Mouse (Mus musculus) fibroblast of lung, adult 2 months (primary cell): ENCODE measurements around the gene Ifi206.
"Not testable (repeated sequence)": the region's sequence is repeated elsewhere in the genome, so short reads cannot be mapped to it uniquely, and the experiment has no call there.

Experiments
- DNase-seq: peaks from one replicate; pipeline ENCODE4 v3.0.0-alpha.2; 2011; ENCODE audit warnings: low read depth

Ifi206 gene

GRCm38 (mm10) chr1:173490812-173491480, at the start of gene Ifi206:
TSS of gene Ifi206 (minus strand) at chr1:173491041.
- not testable (repeated sequence) for DNase-seq

GRCm38 (mm10) chr1:173535791-173536190, 45.0 kb upstream of the Ifi206 start, which contains the start of gene Ifi214:
TSS of gene Ifi214 (minus strand) at chr1:173535957.
- DNase-seq, result not testable (repeated sequence)

GRCm38 (mm10) chr1:173521452-173521851, 30.6 kb upstream of the Ifi206 start:
- DNase-seq, result no peak

DNA sequence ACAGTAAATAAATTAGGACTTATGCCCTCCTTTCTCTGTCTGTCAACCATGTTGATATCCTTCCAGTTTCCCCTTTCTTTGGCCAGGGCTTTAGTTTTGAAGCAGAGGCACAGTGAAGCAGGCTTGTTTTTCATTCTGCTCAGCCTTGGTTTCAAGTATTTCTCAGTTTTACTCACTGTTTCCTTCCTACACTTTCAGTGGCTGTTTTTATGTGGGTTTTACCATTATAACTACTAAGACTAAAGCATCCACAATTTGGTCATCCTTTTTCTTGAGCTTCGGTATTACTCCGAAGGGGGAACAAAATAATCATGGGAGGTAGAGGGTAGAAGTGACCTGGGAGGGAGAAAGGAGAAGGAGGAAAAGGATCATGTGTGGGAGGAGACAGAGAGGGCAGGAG, 19.8 kb upstream of the Ifi206 start:
- not testable (repeated sequence) for DNase-seq

GRCm38 (mm10) chr1:173491483-173491882, 642 bp upstream of the Ifi206 start:
- DNase-seq, result not testable (repeated sequence)

DNA sequence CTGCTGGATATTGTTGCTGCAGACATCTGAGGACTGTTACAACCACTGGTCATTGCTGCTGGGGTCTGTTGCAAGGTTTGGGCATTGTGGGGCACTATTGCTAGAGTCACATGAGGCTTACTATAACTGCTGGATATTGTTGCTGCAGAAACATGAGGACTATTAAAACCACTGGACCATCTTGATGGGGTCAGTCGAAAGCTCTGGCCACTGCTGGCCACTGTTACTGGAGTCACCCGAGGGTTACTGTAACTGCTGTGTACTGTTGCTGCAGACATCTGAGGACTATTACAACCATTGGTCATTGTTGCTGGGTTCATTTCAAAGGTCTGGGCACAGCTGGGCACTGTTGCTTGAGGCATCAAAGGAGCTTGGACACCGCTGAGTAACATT, 9.7 kb downstream of the Ifi206 start:
- DNase-seq, result not testable (repeated sequence)

- DNase-seq, result not testable (repeated sequence)
Measured at GRCm38 (mm10) chr1:173480399-173481181, 10.3 kb downstream of the Ifi206 start.

GRCm38 (mm10) chr1:173456761-173457160, 34.1 kb downstream of the Ifi206 start:
- DNase-seq, result no peak

DNA sequence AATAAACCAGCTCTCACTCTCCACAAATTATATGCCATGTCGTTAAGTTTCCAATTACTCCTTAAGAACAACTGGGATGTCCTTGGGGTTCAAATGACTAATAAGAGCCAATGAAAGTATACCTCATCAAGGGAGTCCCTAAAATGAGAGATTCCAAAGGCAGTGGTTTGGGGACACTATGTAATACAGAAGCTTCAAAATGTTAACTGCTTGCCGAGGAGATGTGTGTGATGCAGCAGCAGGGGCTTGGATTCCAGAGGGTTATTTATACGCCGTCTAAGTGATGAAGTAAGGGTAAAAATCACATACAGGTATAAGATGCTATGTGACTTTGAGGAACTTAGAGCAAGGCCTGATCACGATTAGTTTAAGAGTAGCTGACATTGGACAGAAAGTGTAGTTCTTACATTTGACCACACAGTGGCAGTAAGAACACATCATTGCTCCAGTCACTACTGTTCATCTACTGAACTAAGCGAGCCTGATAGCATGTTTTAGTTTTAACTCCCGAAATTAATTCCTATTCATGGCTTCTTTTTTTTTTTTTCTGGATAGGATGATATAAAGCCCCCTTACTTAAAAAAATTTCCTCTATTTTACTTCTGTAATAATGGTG, 34.6 kb downstream of the Ifi206 start:
- DNase-seq, result peak; percentile 42

GRCm38 (mm10) chr1:173451665-173452064, 39.2 kb downstream of the Ifi206 start:
- no peak for DNase-seq

- no peak for DNase-seq
Measured at GRCm38 (mm10) chr1:173450621-173451020, 40.2 kb downstream of the Ifi206 start.

DNA sequence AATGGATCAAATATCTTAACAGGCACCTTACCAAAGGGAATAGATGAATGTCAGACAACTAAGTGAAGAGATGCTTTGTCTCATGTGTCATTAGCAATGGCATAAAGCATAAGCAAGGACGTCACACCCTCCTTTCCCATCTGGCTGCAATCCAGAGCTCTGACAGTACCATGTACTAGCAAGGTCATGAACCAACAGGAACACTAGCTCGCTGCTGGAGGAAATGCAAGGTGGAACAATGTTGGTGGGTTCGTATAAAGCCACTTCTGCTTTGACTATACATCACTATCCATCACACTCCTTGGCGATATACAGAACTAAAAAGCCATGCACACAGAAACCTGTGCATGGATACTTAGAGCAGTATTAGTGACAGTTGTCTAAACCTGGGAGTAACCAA, 43.8 kb downstream of the Ifi206 start:
- no peak for DNase-seq

DNA sequence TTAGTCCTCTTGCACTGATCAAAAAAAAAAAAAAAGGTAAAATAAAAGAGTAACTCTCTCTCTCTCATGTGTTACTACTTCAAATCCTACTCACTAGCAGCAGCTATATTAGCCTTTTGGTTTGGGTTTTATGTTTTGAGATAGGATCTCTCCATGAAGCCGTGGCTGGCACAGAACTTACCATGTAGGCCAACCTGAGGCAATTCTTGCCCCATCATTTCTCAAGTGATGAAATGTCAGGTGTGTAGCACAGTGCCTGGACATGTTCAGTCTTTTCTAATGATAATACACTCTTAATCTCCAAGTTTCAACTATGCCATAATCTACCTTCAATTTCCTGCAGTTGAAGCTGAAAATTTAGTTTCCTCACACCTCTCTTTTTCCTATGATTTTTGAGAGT, 47.8 kb downstream of the Ifi206 start:
- no peak for DNase-seq

- DNase-seq, result no peak
Measured at GRCm38 (mm10) chr1:173441210-173441609, 49.6 kb downstream of the Ifi206 start.

DNA sequence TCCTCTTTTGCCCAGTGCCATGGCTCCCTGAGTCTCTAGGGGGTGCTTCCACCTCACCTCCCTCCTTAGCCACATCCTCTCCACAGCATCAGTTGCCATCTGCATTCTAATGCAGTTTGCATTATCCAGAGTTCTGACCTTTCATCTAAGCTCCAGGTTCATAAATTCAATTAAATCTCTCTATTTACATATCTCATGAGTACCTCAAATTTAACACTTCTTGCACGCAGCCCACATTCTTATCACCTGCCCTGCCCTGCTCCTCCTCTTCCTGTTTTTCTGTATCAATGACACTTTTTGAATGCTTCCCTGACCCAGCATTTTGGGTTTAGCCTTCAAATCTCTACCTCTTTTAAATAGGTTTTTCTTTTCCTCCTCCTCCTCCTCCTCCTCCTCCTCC, 50.2 kb downstream of the Ifi206 start:
- DNase-seq, result no peak

DNA sequence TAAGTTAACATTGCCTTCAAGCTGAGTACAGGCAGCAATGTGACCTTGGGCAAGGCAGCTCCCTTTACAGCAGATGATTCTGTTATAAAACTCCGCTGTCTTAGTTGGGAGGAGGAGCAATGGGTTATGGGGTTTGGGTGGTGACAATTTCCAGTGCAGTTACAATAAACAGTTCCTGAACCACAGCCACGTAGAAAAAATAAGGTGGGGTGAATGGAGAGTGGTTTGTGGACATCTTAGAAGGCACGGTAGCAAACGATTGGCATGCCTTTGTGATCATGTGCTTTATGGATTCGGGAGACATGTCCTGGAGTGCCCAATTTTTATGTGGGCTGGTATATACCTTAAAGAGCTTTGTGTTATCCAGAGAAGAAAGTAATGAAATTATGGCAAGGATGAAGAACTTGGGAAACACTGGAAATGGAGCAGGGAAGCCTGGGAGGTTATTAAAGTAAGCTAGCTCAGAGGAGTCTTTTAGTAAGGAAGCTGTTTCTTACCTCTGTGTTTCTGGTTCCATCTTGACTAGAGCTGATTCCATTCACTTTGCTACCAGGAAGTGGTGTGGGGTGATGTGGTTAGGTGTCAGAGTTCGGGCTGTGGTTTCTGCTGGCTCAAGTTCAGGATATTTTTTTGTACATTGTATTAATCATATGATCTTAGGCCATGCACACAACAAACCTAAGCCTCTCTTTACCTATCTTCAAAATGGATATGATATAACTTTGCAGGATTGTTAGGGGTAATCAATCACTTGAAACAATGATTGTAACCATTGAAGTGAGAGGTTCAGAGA, 53.5 kb downstream of the Ifi206 start:
- DNase-seq, result no peak

DNA sequence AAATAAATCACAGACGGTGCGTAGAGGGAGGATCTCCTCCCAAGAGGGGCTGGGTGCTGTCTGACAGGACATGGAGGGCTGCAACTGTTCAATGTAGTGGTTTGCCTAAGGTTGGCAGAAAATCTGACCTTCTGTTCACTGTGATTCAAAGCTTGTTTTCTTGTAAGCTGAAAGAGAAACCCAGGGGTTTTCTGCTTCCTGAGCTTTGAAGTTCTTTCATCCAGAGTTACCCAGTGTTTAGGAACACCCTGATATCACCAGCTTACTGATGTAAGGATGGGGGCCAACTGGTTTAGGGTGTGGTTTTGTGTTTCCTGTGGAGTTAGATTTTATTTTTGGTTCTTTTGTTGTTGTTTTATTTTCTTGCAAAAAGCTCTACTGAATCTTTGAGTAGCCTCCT, 58.4 kb downstream of the Ifi206 start:
- DNase-seq, result no peak

DNA sequence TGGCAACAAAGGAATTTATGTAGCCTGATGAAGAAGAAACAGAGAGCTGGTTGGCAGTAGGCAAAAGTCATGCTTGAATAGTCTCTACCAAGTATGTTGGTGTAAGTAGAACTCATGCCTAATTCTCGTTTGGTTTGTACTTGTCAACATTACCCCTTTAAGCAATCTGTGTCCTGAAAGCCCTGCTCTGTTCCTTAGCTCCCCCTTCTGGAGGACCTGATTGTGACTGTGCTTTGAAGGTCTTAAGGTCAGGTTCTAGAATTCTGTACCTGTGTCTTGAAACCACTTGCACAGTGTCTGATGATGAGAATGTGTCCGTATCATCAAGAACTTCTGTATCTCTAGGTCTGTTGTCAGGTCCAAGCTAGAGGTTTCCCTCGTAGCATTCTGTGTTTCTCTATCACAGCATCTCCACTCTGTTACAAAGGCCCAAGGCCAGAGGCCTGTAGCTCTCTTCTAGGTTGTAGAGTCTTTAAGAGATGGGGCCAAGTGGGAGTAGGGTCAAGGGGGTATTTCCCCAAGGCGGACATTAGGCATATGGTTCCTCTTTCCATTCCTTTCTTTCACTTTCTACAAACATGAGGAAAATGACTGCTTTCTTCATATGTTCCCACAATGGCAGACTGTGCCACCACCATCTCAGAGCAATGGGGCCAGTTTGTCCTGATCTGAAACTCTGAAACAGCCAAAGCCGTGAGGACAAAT, 60.7 kb downstream of the Ifi206 start:
- DNase-seq, result no peak

DNA sequence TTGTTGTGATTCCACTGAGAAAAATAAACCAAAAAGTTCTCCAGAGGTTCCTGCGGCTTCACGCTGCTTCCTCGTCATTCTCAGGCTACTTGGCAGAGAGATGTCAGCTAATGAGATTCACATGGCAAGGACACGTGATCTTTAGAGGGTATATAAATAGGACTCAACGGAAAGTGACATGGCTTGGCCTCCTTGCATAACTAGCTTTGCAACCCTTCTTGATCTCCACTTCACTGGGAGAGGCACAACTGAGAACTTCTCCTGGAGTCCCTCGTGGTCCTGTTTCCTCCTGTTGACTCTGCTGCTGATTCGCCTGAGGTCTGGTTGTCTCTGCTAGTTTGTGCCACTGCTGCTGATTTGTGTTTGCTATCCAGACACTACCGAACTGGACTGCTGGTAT, 63.5 kb downstream of the Ifi206 start:
- no peak for DNase-seq

GRCm38 (mm10) chr1:173426345-173426744, 64.5 kb downstream of the Ifi206 start:
- DNase-seq, result no peak

DNA sequence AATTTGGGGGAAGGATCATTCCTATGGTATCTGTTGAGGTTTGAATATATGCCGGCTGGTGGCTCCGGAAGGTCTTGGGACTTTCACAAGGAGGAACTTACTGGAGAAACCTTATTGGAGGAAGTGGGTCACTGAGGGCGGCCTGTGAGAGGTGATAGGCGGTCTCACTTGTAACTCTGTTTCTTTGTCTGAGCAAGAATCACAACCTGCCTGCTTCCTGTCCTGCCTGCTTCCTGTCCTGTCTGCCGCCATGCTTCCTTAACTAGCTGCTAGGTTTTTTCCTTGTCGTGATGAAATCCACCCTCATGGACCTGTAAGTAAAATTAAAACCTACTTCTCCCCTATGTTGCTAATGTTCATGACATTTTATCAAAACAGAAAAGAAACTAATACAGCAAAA, 70.5 kb downstream of the Ifi206 start:
- no peak for DNase-seq
